Mouse (Mus musculus) intestine, postnatal 0 days (tissue): ENCODE measurements around the gene Ssb. TPM values are rescaled to one million over a fixed set of nuclear protein-coding genes. Genes with fewer than 3 reads are reported as not detected.
A peak's percentile ranks its signal among the peaks of the same experiment; 100 is the strongest.

ENCODE experiments used
- ATAC-seq: fragments of 200-750 bp; cut with Nextera tagmentation; 2 replicates; pipeline ENCODE4 v1.8.0; 2017; ENCODE audit warnings: mild to moderate bottlenecking, moderate TSS enrichment, moderate library complexity
- H3K27ac ChIP-seq: fragments of 300-500 bp; sonication (generic); 2 replicates; pipeline ENCODE4 v1.5.1; 2014; ENCODE audit warnings: mild to moderate bottlenecking, low read depth, low read length, moderate library complexity
- H3K27me3 ChIP-seq: fragments of 300-500 bp; sonication (generic); replicated peaks from 2 replicates; pipeline ENCODE4 v1.6.1; 2014; ENCODE audit warnings: low read length, mixed read lengths; ENCODE audit not compliant: control insufficient read depth, insufficient read depth
- H3K36me3 ChIP-seq: fragments of 300-500 bp; sonication (generic); 2 replicates; pipeline ENCODE4 v1.6.1; 2014; ENCODE audit warnings: mild to moderate bottlenecking, moderate library complexity; ENCODE audit not compliant: control insufficient read depth, insufficient read depth
- H3K4me1 ChIP-seq: fragments of 300-500 bp; sonication (generic); replicated peaks from 2 replicates; pipeline ENCODE4 v1.6.1; 2014; ENCODE audit warnings: antibody characterized with exemption, low read length, mixed read lengths; ENCODE audit not compliant: control insufficient read depth, insufficient read depth
- H3K4me2 ChIP-seq: fragments of 300-500 bp; sonication (generic); replicated peaks from 2 replicates; pipeline ENCODE4 v1.6.1; 2014; ENCODE audit warnings: low read depth, mild to moderate bottlenecking, moderate library complexity
- H3K4me3 ChIP-seq: fragments of 300-500 bp; sonication (generic); 2 replicates; pipeline ENCODE4 v1.5.1; 2014; ENCODE audit warnings: low read depth, low read length
- H3K9ac ChIP-seq: fragments of 300-500 bp; sonication (generic); 2 replicates; pipeline ENCODE4 v1.6.1; 2014; ENCODE audit warnings: mild to moderate bottlenecking, low read depth, low read length
- H3K9me3 ChIP-seq: fragments of 300-500 bp; sonication (generic); 2 replicates; pipeline ENCODE4 v1.6.1; 2016; ENCODE audit warnings: mixed run types; ENCODE audit not compliant: control insufficient read depth
- CTCF ChIP-seq: sonication (generic); IDR thresholded peaks from 2 replicates; pipeline ENCODE4 v1.5.1; 2016; ENCODE audit warnings: low read depth, mild to moderate bottlenecking, control low read depth, antibody characterized with exemption, moderate library complexity
- WGBS: fragments of 180-500 bp; shearing (Covaris S2); extraction: QIAGEN DNeasy Blood & Tissue Kit; methylation state at CpG from one replicate; pipeline ENCODE4 v1.1.7; 2014; 5-methylcytosine and 5-hydroxymethylcytosine counted together
- polyA plus RNA-seq: library from polyadenylated mRNA; unstranded; fragments of >200 nt; fragmentation: Nextera tagmentation; extraction: Ambion mirVana; gene quantifications from 2 replicates; pipeline ENCODE4 v1.2.1, GENCODE M21; 2015

The Ssb gene
- polyA plus RNA-seq, 1 experiment from 2014 or later = 192 TPM

DNA sequence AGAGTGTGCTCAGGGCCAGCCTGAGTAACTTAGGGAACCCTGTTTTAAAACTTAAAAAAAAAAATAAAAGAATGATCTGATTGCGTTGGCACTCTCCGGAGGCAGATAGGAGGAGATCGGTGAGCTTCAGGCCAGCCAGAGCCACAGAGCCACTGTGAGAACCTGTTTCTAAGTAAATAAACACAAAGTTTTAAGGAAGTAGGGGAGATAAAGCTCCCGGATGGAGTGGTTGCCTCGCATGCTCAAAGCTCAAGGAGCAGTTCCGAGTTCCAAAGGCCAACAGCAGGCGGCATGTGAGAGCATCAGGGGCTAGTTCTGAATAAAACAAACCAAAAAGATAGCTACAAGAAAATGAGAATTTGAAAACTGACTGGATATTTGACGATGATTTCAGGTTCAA, 5.0 kb upstream of the Ssb start:
- H3K4me2 ChIP-seq = no peak overlapping the region
- TF ChIP-seq CTCF = peak; percentile 65
- WGBS = 21% methylated on average over 8 of the region's 8 CpGs
- H3K4me1 ChIP-seq = no peaks in the 10 kb centered on the region
- ATAC-seq = peak; percentile 77
- no peaks in the 10 kb centered on the region for H3K27me3 ChIP-seq
- no peak overlapping the region for H3K27ac ChIP-seq
- H3K4me3 ChIP-seq = no peak overlapping the region
- H3K9me3 ChIP-seq = no peaks in the 10 kb centered on the region
- H3K36me3 ChIP-seq = no peaks in the 10 kb centered on the region
- no peak overlapping the region for H3K9ac ChIP-seq

DNA sequence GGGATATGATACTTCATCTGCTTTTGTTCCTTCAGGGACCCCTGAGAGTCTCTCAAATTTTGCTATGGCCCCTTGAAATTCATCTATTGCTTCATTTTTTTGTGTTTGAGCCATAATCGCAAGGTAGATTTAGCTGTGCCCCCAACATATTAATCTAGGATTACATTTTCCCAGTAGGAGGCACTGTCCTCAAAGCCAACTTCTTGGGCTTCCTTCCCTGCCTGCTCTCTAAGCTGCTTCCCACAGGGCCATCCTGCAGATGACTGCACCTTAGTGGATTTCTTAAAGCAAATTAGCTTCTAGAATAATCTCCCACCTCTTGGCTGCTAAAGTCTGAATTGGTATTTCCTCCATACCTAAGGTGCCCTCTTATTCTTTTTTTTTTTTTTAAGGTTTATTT, 3.5 kb upstream of the Ssb start:
- Histone ChIP-seq H3K9ac (no peak overlapping the region), H3K36me3 (no peaks in the 10 kb centered on the region), H3K4me2 (no peak overlapping the region), H3K27me3 (no peaks in the 10 kb centered on the region), H3K9me3 (no peaks in the 10 kb centered on the region), H3K4me1 (no peaks in the 10 kb centered on the region), H3K27ac (no peak overlapping the region), H3K4me3 (no peak overlapping the region)
- WGBS = 96% methylated on average over 1 of the region's 1 CpGs
- peak; percentile 60 for TF ChIP-seq CTCF
- ATAC-seq = no peak

GRCm38 (mm10) chr2:69860972-69861452, 350 bp upstream of the Ssb start:
- 12% methylated on average over 13 of the region's 13 CpGs for WGBS
- peak overlapping the region; percentile 86 for H3K27ac ChIP-seq
- peak overlapping the region; percentile 97 for H3K4me3 ChIP-seq
- peak overlapping the region; percentile 87 for H3K9ac ChIP-seq
- H3K36me3 ChIP-seq = no peaks in the 10 kb centered on the region; the same call in 1 of the 2 replicates
- peak; percentile 43 for ATAC-seq
- no peaks in the 10 kb centered on the region for H3K27me3 ChIP-seq
- no peaks in the 10 kb centered on the region for H3K9me3 ChIP-seq
- peak overlapping the region; percentile 67 for H3K4me2 ChIP-seq
- TF ChIP-seq CTCF = no peak
- H3K4me1 ChIP-seq = no peaks in the 10 kb centered on the region

DNA sequence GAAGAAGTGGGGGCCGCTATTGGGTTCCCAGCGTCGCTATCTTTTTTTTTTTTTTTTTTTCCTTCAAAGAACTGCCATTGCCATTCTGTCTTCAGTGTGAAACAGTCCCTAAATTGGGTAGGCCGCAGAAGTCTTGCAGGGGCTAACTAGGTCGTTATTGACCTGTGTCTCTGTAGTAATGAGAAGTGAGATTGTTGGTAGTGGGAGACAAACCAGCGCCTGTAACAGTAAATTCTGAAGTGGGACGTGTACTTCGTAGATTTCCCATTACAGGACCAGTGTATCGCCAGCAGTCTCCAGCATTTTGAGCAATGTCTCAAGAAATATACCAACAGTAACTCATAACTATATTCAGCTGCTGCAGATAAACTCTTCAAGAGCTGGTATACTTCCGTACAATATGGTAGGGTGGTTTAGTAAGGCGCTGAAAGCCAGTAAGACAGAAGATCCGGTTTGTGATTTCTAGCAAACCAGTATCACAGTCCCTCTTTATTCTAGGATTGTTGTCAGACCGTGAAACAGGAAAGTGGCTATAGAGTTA, 825 bp downstream of the Ssb start:
- peak overlapping the region; percentile 67 for H3K4me2 ChIP-seq
- H3K4me3 ChIP-seq = peak overlapping the region; percentile 97
- ATAC-seq = no peak
- H3K36me3 ChIP-seq = peaks cover 4% of the 10 kb centered on the region; the same call in 1 of the 2 replicates
- H3K27me3 ChIP-seq = no peaks in the 10 kb centered on the region
- WGBS = under 1% methylated on average over 13 of the region's 13 CpGs
- no peak for TF ChIP-seq CTCF
- no peaks in the 10 kb centered on the region for H3K4me1 ChIP-seq
- H3K9me3 ChIP-seq = no peaks in the 10 kb centered on the region
- peak overlapping the region; percentile 86 for H3K27ac ChIP-seq
- H3K9ac ChIP-seq = peak overlapping the region; percentile 87

GRCm38 (mm10) chr2:69883990-69884391, 22.6 kb downstream of the Ssb start:
- WGBS = 66% methylated on average over 2 of the region's 2 CpGs
- peak; percentile 54 for TF ChIP-seq CTCF
- no peaks in the 10 kb centered on the region for H3K4me1 ChIP-seq
- H3K27ac ChIP-seq = no peak overlapping the region
- peak overlapping the region; percentile 85; the same call in 1 of the 2 replicates for H3K4me2 ChIP-seq
- H3K4me3 ChIP-seq = no peak overlapping the region
- no peaks in the 10 kb centered on the region for H3K36me3 ChIP-seq
- no peaks in the 10 kb centered on the region for H3K27me3 ChIP-seq
- no peaks in the 10 kb centered on the region for H3K9me3 ChIP-seq
- no peak for ATAC-seq
- no peak overlapping the region for H3K9ac ChIP-seq

DNA sequence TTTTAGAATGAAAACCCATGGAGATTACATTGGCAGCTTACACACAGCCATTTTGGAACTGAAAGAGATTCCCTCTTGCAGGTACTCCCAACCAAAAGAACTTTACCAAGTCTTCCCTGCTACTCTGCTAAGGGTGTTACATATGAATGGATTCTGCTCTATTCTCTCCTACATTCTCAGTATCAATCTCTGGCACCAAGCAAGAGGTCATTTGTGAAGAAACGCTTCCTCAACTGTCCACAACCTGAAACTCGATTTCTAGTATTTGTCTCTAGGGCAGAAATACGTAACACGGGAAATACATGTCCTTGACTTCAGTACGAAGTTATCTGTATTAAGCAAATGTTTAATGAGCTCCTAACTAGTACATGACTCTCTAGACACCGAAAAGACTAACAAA, 23.2 kb downstream of the Ssb start:
- no peak for TF ChIP-seq CTCF
- Histone ChIP-seq H3K27ac (no peak overlapping the region), H3K36me3 (no peaks in the 10 kb centered on the region), H3K9me3 (no peaks in the 10 kb centered on the region), H3K9ac (peak overlapping the region; percentile 78; the same call in 1 of the 2 replicates), H3K4me1 (no peaks in the 10 kb centered on the region), H3K27me3 (no peaks in the 10 kb centered on the region), H3K4me3 (peak overlapping the region; percentile 68), H3K4me2 (peak overlapping the region; percentile 85)
- 34% methylated on average over 6 of the region's 6 CpGs for WGBS
- no peak for ATAC-seq
